Mouse (Mus musculus) small intestine, adult 2 months (tissue): ENCODE measurements around the gene 1700086D15Rik. TPM values are rescaled to one million over a fixed set of nuclear protein-coding genes. Genes with fewer than 3 reads are reported as not detected.

Source experiments
- H3K27ac ChIP-seq: fragments of 200-500 bp; 2 replicates; pipeline ENCODE4 v1.5.1; 2012; ENCODE audit warnings: low read depth, low read length, control low read depth, inconsistent platforms; ENCODE audit not compliant: insufficient read depth
- H3K27me3 ChIP-seq: fragments of 200-500 bp; 2 replicates; pipeline ENCODE4 v1.6.1; 2012; ENCODE audit warnings: mild to moderate bottlenecking, moderate library complexity, low read length, inconsistent platforms; ENCODE audit not compliant: control insufficient read depth, insufficient read depth
- H3K36me3 ChIP-seq: fragments of 200-500 bp; 2 replicates; pipeline ENCODE4 v1.6.1; 2012; ENCODE audit warnings: mild to moderate bottlenecking, low read length, control low read depth, inconsistent platforms; ENCODE audit not compliant: control insufficient read depth, insufficient read depth
- H3K4me1 ChIP-seq: fragments of 200-500 bp; 2 replicates; pipeline ENCODE4 v1.6.1; 2012; ENCODE audit warnings: low read length, inconsistent platforms, mixed read lengths; ENCODE audit not compliant: control insufficient read depth, insufficient read depth, insufficient read length
- H3K4me3 ChIP-seq: fragments of 200-500 bp; 2 replicates; pipeline ENCODE4 v1.5.1; 2012; ENCODE audit warnings: low read depth, mild to moderate bottlenecking, control low read depth, inconsistent platforms, low read length, moderate library complexity
- CTCF ChIP-seq: fragments of 200-500 bp; IDR thresholded peaks from 2 replicates; pipeline ENCODE4 v1.5.1; 2012; ENCODE audit warnings: low read depth, mild to moderate bottlenecking, control low read depth, inconsistent platforms, low read length, moderate library complexity, mixed read lengths; ENCODE audit not compliant: insufficient replicate concordance, insufficient read length; ENCODE audit errors: extremely low read depth
- POLR2A ChIP-seq: fragments of 200-500 bp; IDR thresholded peaks from 2 replicates; pipeline ENCODE4 v1.6.1; 2012; ENCODE audit warnings: low read depth, mild to moderate bottlenecking, control low read depth, inconsistent platforms, low read length, moderate library complexity
- WGBS: fragments of 180-500 bp; shearing (Covaris S2); methylation state at CpG from one replicate; pipeline ENCODE4 v1.1.7; 2018; 5-methylcytosine and 5-hydroxymethylcytosine counted together
- polyA plus RNA-seq: library from polyadenylated mRNA; depleted of rRNA; stranded (reverse); fragments of >200 nt; gene quantifications from 2 replicates; pipeline ENCODE4 v1.2.3, GENCODE M21; 2012; rRNA removed

1700086D15Rik gene
- polyA plus RNA-seq: not detected in 2 replicates

DNA sequence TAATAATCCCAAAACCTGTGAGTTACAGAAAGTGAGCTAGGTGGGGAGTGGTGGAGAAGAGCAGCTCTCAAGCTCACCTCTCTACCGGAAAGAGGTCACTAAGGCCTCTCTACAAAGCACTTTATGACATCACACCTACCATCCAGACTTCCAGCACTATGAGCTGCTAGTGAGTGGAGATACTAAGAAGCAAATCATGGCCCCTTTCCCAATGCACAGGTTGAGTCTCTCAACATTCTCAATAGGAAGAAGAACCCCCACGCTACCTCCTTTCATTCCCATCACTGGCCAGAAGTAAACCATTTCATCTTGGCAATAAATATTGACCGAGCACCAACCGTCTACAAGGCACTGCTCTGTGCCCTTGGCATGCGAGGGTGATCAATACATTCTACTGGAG lies at the start of gene 1700086D15Rik:
Gene 1700086D15Rik (minus strand): TSS at position 101 of the 400 bp plus-strand sequence.
- TF ChIP-seq CTCF (no peak), POLR2A (no peak)
- H3K4me1 ChIP-seq: no peaks in the 10 kb centered on the region
- WGBS: 80% methylated on average over 5 of the region's 5 CpGs
- no peak within 1 kb of the TSS for H3K4me3 ChIP-seq
- no peak within 1 kb of the TSS for H3K27ac ChIP-seq
- H3K27me3 ChIP-seq: no peaks in the 10 kb centered on the region
- no peaks in the 10 kb centered on the region for H3K36me3 ChIP-seq

DNA sequence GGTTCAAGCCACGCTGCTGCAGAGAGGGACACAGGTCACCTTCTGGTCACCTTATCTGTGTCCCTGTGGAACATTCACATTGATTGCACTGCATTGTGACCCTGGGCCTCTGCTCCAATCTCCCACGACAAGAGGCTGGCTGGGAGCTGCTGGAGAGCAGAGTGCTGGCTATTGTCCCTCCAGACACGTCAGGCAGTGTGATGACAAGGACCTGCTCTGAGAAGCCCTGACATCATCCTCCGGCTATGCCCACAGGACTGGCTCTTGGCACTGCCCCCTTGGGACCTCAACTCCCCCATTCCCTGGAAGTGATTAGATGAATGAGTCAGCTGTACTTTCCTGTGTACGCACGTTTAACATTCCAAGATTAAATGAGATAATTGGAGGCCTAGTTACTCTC lies 49.8 kb upstream of the 1700086D15Rik start:
- WGBS: 32% methylated on average over 6 of the region's 6 CpGs
- Histone ChIP-seq H3K4me1 (0 out of 2 replicates have a peak, but pooled peaks cover 1% of the 10 kb centered on the region), H3K27ac (no peak overlapping the region), H3K36me3 (no peaks in the 10 kb centered on the region), H3K27me3 (no peaks in the 10 kb centered on the region), H3K4me3 (no peak overlapping the region)
- TF ChIP-seq CTCF (no peak), POLR2A (no peak)

- Histone ChIP-seq H3K4me3 (no peak overlapping the region), H3K4me1 (no peaks in the 10 kb centered on the region), H3K27me3 (no peaks in the 10 kb centered on the region), H3K36me3 (no peaks in the 10 kb centered on the region), H3K27ac (no peak overlapping the region)
- no peak for TF ChIP-seq POLR2A
- TF ChIP-seq CTCF: no peak
- WGBS: 86% methylated on average over 5 of the region's 5 CpGs
These were observed 45.6 kb upstream of the 1700086D15Rik start for GRCm38 (mm10) chr11:65205306-65205705.

GRCm38 (mm10) chr11:65204651-65205050 lies 45.0 kb upstream of the 1700086D15Rik start:
- Histone ChIP-seq H3K27me3 (no peaks in the 10 kb centered on the region), H3K4me1 (no peaks in the 10 kb centered on the region)
- 85% methylated on average over 13 of the region's 13 CpGs for WGBS

DNA sequence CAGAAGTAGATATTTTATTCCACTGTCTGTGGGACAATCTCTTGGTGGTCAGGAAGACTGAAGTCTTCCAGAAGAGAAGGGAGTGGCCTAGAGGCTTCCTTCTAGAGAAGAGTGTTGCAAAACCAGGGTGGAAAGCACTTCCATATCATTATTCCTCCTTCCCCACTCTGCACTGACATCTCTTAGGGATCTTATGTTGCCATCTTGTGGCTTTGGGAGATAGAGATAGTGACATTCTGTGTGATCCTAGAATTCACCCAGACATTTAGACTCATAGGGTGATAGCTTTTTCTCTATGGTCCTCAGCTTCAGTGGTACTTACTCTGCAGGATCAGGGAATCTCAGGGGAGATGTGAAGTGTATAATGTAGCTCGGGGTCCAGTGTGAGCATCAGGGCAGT lies 43.3 kb upstream of the 1700086D15Rik start:
- WGBS: 62% methylated on average over 1 of the region's 1 CpGs

More at GRCm38 (mm10) chr11:65204651-65205050, 45.0 kb upstream of the 1700086D15Rik start:
- Histone ChIP-seq H3K27ac (no peak overlapping the region), H3K36me3 (no peaks in the 10 kb centered on the region), H3K4me3 (no peak overlapping the region)
- no peak for TF ChIP-seq CTCF
- no peak for TF ChIP-seq POLR2A

GRCm38 (mm10) chr11:65202236-65202635 lies 42.5 kb upstream of the 1700086D15Rik start:
- Histone ChIP-seq H3K4me3 (no peak overlapping the region), H3K36me3 (no peaks in the 10 kb centered on the region)

More for the DNA sequence above, 43.3 kb upstream of the 1700086D15Rik start:
- Histone ChIP-seq H3K27me3 (no peaks in the 10 kb centered on the region), H3K4me3 (no peak overlapping the region), H3K27ac (no peak overlapping the region), H3K4me1 (no peaks in the 10 kb centered on the region), H3K36me3 (no peaks in the 10 kb centered on the region)
- TF ChIP-seq POLR2A (no peak), CTCF (no peak)

DNA sequence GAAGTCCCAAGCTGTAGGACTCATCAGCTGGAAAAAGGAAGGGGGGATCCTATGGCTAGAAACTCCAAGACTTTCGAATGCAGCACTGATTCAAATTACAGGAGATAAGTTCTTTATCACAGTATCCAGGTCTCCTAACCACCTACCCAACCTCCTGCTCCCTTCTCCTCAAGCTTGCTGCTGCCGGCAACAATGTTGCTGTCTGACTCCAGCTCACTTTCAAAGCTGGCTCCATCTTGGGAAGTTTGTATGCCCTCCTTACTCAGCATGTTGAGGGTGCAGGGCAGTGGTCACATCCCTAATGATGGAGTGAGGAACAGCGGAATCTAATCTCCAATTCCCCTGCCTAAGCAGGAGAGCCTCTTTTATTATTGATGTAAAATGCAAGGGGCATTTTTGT lies 38.3 kb upstream of the 1700086D15Rik start:
- no peak overlapping the region for H3K4me3 ChIP-seq
- H3K27ac ChIP-seq: no peak overlapping the region
- H3K27me3 ChIP-seq: no peaks in the 10 kb centered on the region
- 63% methylated on average over 3 of the region's 3 CpGs for WGBS
- no peak for TF ChIP-seq POLR2A
- TF ChIP-seq CTCF: no peak
- H3K36me3 ChIP-seq: no peaks in the 10 kb centered on the region
- no peaks in the 10 kb centered on the region for H3K4me1 ChIP-seq

More at GRCm38 (mm10) chr11:65202236-65202635, 42.5 kb upstream of the 1700086D15Rik start:
- no peaks in the 10 kb centered on the region for H3K27me3 ChIP-seq
- WGBS: 55% methylated on average over 5 of the region's 5 CpGs
- no peaks in the 10 kb centered on the region for H3K4me1 ChIP-seq
- no peak overlapping the region for H3K27ac ChIP-seq
- TF ChIP-seq CTCF: no peak
- TF ChIP-seq POLR2A: no peak
